Mouse (Mus musculus): Measurements from ENCODE around the gene Hdgfl3.

DNA sequence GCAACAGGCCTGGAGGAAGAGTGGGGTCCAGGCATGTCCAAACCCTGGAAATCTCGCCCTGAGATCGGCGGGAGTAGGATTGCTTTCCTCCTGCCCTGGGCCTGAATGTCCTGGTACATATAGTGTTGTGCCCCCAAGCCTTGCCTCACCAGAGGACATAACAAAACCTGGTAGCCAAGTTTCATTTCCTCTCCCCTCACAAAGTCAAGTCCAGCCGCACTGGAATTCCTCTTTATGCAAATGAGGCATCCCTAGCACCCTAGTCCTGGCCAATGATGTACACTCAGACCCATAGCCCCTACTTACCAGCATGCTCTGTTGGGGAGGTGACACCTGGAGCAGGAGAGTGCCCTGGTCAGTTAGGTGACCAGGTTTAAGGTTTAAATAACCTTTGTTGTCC lies 78.1 kb downstream of the Hdgfl3 start:
- no peak for TF ChIP-seq MAFK (IDR thresholded peaks at IDR 0.05; ENCODE audit: insufficient read depth, low read depth, low read length)
- no peak for TF ChIP-seq CHD2 (IDR thresholded peaks at IDR 0.05; ENCODE audit: low read depth, low read length)
- TF ChIP-seq ZC3H11A (IDR thresholded peaks at IDR 0.05; ENCODE audit: borderline replicate concordance, low read depth, low read length) = no peak
